Mouse (Mus musculus) megakaryocyte progenitor cell, adult 5-6 weeks (primary cell): ENCODE results near the gene Cadm1. TPM values are rescaled to one million over a fixed set of nuclear protein-coding genes. Genes with fewer than 3 reads are reported as not detected.

Source experiments
- ATAC-seq: replicated peaks from 2 replicates; pipeline ENCODE4 v1.8.0; 2016; ENCODE audit warnings: mild to moderate bottlenecking, moderate TSS enrichment, inconsistent platforms; ENCODE audit not compliant: poor library complexity
- total RNA-seq, 2 experiments: library from RNA; stranded (forward) in 1 of 2; stranded (reverse) in 1 of 2; fragments of 157-497, 149-512 nt in 1 of 2; fragments of 200-1000 nt in 1 of 2; gene quantifications; 2 replicates each; pipeline versions ENCODE4 v1.2.3 to v1.2.4; 2015 to 2017

The Cadm1 gene
- total RNA-seq, 2 experiments from 2014 or later = 0.15 to 1.5 TPM

DNA sequence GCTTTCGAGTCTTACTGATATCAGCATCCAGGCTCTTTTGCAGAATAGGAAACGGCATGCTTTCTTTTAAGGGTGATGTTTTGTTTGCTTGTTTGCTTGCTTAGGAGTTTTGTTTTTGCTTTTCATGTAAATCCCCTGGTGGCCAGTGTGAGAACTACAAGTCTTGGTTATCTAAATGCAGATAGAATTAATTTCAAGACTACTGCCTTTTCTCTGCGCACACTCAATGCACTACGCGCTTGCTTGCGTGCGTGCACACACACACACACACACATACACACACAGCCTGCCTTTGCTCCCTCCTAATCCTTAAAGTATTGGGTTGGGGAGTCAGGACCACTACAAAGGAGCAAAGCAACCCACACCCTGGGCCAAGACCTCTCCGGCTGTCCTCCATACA, 326.3 kb downstream of the Cadm1 start:
- no peak for ATAC-seq

DNA sequence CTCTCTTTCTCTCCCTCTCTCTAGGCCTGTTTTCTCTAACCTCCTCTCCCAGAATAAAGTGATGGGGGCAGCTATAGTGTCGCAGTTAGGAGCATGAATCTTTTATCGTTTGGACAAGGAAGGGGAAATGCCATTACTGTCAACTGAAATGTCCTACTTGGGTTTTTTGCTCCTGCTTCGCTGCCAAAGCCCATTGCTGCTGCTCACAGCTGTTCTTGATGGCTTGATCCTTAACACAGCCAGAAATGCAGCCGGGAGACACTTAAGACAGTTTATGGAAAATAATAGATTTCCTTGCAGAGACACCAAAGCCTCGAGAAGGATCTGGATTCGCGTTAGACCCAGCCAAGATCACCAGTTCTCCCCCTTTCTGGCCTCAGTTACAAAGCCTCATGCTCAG, 327.3 kb downstream of the Cadm1 start:
- no peak for ATAC-seq

DNA sequence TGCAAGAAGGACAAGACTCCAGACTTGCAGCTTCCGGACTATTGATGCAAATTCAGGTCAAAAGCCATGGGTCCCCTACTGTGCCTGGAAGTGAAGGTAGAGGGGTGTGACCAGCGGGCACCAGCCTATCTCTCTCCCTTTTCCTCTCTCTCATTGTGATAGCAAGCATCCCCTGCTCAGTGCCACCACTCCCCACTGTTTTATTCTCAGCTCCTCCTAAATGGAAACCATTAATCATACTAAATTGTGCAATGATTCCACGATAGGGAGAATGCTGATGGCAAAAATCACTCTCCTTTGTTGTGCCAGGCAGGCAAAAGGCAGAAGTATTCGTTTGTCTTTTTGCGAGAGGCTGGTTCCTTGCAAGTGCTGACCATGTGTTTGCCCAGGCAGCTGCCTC, 328.2 kb downstream of the Cadm1 start:
- ATAC-seq = no peak

DNA sequence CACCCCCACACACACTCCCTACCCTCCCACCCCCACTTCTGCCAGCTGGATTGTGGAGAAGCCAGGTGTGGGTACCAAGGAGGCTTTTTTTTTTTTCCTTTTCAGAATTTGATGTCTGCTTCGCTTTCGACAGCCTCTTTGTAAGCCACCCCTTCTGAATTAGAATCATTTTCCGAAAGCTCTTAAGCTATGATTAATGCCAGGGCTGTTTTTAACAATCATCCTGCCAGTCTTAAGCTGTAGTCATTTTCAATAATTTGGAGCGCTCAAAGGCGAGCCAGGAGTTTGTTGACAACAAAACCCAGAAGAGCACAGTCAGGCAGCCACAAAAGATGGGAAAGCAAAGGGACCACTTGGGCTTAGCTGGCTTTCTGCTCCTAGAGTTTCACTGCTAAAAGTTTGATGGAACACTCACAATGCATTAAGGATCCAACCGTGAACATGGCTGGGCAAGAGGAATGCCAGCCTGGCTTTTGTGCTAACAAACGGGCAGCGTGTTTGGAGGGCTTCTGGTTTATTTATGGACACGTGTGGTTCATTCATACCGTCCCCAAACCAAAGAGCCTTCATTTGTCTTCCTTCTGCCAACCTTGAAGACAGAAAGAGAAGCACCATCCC, 328.9 kb downstream of the Cadm1 start:
- no peak for ATAC-seq

DNA sequence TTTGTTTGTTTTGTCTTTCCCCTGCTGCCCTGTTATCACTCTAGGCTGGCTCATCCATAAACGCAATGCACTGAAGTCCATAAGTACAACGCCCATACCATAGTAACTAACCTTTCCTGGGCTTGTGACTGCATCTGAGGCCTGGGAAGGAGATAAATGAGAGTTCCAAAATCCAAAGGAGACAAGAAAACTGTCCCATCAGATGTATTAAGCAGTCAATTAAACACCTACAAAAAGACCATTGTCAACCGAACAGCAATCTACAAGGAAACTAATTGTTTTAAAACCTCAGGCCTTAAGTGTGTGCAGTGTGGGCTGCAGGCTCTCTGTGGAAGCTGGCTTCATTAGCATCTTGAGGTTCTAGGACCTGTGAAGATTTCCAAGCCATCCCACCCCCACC, 331.0 kb downstream of the Cadm1 start:
- ATAC-seq = no peak

DNA sequence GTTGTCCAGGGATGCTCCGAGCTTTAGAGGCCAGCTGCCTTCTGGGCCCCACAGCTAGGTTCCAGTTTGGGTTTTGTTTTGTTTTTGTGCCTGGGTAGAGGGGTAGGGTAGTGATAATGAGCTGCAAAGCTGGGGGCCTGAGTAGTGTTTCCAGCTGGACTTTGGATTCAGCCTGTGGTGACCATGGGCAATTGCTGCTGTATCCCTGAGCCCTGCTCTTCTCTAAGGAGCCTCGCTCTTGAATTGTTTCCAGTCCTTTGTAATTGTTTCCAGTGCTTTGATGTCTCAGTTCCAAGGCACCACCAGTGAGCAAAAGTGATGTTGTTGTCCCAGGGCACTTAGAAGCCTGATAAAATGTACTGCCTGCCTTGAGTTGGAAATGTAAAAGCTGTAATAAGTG, 331.8 kb downstream of the Cadm1 start:
- ATAC-seq = no peak

DNA sequence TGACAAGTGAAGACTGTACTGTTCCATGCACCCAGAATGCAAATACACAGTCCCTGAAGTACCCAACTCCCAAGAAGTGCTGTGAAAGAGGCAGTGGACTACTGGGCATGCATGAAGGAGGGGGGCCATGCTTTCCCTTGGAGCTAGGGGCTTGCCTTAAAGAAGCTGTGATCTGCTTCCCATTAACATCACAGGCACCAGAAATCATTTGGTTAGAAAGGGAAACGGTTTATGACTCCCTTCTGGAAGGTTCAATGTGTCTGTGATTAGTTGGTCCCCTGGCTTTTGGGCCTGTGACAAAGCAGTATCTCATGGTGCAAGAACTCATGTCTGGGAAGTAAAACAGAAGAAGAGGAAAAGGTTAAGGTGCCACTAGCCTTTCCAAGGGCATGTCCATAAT, 336.0 kb downstream of the Cadm1 start:
- ATAC-seq = no peak

DNA sequence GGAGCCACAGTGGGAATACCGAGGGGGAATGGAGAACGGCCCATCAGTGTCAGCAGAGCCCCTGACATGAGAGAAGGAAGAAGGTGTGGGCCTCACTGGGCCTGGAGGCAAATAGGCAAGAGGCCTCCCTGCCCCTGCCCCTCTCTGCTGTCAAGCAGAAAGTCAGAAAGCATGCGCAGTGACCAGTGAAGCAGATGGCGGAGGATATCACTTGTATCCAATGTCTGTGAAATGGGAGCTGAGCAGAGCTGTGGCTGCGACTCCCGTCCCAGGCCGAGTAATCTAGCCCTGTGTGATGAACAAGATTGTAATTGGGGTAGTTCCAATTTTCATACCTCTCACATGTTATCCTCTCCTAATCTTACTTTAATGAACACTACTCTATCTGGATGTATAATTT, 337.5 kb downstream of the Cadm1 start:
- no peak for ATAC-seq

DNA sequence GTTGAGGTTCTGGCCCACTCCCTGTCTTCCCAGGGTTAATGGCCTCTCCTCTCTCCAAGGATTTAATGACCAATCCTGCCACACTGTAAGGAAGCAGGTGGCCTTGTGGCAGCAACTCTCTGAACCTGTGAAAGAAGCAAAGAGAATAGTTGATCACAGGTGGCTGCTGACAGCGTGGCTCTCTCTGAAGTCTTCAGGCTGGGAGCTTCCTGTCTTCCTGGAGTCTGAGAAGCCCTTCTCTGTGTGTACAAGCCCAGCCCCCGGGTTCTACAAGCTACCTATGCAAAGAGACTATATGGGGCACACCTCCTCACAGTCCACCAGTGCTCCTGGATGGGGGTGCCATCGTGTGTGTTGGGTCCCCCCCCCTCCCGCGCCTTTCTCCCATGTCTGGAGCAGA, 339.7 kb downstream of the Cadm1 start:
- ATAC-seq = no peak

DNA sequence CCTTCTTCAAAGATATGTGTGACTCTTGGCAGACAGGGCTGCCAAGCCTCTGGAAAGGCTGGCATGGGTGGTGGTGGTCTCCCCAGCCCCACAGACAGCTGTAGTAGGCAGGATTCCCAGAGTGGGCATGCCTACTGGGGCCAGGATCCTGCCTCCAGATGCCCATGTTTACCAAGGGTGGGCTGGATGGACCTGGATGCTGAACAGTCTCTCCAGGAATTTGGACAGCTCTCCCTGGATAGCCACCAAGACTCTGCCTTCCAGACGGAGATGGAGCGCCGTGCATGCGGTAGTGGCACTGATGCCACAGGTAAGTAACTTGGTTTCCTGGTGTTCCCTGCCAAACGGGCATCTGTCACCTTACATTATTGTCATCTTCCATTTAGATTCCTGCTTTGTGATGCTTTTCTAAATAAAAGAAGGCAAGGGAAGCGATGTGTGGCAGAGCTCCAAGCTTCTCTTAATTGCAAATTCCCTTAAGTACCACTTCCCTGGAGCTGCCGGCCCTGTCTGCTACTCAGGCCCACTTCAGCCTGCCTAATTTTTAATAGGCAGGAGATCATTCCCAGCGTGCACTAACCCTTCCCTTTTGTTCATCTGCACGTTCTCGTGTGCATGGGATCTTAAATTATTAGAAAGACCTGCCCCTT, 346.7 kb downstream of the Cadm1 start:
- ATAC-seq = no peak

DNA sequence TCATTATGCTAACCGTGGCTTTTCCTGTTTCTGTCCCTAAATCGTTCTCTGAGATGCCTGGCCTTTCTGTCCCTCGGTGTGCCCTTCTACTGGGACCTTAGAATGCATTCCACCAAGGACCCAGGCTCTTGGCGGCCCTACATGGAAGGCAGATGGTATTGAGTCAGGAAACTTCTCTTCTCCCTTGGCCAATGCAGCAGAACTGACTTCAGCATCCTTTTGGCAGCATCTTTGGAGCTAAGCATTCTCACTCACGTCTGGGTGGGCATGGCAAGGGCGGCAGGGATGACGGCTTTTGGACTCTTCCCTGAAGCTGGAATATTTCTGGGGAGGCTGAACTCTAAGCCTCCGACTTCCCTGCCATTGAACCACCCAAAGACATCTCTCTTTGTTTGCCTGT, 350.2 kb downstream of the Cadm1 start:
- ATAC-seq = no peak

DNA sequence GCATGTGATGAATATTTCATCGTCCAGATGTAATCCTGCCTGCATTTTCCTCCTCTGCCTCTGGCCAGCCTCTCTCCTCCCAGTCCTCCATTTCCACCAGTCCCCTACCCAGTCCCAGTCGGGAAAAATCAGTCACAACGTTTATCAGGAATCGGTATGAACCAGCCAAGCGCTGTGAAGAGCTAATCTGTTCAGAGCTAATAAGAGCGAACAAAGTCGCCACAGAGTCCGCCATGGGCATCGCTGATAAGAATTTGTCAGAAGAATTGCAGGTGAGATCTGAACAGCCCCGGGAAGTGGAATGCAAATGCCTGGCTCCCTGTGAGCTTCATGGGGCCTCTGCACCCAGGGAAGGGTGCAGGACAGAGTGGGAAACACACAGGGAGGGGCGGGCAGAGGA, 352.4 kb downstream of the Cadm1 start:
- no peak for ATAC-seq

DNA sequence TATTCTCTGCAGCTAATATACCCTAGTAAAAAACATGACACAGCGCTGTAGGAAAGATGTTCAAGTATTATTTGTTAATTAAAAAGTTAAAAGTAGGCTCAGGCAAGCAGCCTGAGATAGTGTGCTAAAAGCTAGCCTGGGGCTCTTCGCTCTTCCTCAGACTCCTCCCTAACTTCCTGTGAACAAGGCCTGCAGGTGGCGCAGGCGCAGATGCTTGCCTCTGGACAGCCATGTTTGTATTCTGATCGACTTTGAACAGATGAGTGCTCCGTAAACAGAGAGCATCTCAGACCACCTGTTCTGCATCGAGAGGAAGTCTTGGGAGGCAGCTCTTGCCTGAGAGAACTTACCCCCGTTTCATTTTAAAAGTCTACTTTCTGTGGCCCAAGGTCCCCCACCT, 361.7 kb downstream of the Cadm1 start:
- no peak for ATAC-seq

DNA sequence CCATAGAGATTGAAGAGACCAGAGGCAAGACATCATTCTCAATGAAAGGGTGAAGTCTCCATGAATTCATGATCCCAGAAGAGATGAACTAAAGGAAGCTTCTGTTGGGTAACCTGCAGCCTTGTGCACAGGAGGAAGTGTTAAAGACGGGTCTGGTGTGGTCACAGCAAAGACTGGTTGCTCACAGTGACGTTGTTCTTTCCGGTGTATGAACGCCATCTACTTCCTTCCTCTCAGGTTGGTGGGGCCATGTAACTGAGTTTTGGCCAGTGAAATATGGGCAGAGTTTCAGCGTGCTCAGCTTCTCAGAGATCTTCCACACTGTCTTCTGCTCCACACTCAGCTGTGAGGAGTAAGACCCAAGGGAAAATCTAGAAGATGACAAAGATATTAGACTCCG, 363.0 kb downstream of the Cadm1 start:
- ATAC-seq = peak; percentile 95

DNA sequence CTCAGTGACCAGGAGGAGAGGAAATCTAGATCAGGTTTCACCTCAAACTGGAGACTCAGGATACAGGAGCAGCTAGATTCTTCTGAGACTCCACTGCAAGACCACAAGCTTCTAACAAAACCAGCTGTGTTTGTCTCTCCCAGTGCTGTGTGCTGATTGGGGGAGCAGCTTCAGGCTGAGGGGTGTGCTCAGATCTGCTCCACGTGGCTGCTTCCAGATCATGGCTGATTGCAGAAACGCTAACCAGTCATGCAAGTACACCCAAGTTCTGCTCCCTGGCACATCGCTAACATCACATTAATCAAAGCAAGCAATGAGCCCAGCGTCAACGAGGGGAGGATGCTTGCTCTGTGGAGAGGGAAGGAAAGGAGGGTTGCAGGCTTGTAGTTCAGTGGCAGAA, 364.1 kb downstream of the Cadm1 start:
- no peak for ATAC-seq

DNA sequence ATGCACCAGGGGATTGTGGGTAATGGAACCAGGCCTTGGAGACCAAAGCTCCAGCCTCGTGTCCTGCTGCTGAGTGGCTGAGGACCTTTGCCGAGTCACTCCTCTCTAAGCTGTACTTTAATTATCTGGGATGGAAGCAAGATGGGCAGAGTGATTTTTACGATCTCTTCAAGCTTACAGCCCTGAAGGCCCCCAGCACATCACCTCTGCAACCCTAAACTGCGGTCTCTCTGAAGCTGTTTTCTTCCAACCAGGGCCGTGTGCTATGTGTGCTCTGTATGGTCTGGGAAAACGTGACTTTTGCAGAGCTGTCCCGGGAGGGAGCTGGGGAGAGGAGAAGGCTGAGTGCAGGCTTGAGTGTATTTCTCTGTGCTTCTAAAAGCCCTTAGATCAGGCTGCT, 364.7 kb downstream of the Cadm1 start:
- no peak for ATAC-seq

DNA sequence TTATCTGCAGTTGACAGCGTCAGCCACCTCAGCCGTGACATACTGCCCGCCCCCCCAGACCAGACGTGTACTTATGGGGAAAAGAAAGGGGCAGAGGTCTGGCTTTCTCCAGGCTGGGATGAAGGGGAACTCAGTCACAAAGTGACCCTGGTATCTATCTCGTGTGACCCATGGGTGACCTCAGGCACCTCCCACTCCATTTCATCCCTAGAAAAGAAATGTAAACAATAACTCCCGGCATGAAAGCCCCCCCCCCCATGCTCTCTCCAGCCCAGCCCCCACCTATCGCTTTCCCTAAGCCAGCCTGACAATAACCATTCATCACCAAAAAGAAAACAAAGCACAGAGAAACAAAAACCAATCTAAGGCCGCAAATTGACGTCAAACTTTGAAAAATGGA, 365.1 kb downstream of the Cadm1 start:
- no peak for ATAC-seq

DNA sequence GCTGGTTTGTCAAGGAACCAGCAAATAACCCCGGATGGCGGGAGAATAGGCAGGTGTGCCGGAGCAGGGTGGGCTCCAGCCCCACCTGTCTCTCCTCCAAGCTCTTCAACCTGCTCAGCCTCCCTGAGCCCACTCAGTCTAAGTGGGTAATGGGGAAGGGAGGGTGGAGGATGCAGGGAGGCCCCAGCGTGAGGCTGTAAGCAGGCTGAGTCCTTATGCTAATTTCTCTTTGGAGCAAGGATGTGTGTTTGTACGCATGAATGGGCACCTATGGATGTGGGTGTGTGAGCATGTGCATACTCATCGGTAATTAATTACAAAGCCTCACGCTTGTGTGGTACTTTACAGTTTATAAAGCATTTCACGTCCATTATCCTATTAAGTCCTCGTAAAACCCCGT, 370.8 kb downstream of the Cadm1 start:
- ATAC-seq = no peak

DNA sequence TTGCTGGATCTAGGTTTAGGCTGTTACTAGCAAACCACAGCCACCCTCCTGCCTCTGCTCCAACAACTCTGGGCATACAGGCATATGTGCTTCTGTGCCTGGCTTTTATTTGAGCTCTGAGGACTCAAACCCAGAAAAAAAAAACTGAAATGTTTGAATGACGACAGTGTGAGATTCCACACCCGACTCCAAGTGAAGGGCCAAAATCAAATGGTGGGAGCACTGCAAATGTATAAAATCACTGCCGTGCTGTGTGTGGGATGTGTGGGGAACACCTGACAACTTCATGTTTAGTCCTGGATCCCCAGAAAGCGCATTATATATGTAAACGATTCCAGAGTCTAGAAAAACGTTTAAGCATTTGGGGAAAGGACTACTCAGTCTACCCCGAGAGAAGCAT, 373.7 kb downstream of the Cadm1 start:
- no peak for ATAC-seq

DNA sequence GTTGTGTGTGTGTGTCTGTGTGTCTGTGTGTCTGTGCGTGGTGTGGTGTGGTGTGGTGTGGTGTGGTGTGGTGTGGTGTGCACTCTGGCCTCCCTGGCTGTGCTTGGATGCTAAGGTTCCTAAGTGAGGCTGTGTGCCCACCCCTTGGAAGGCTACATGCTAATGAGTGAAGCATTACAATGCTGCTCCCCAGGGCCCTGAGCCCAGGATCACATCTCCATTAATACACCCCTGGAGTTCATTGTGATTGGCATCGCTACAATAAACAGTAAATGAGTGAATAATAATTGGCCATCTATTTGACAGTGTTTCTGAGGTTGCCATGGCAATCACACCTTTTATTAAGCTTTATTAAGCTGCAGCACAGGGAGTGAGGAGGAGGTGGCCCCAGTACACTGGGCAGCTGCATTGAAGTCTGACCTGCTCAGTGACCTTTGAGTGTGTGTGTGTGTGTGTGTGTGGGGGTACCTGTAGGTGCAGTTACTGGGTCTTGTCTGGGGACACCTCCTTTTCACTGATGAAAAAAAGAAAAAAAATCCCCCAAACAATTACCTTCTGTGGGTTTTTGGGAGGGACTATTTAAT, 374.5 kb downstream of the Cadm1 start:
- ATAC-seq = no peak

DNA sequence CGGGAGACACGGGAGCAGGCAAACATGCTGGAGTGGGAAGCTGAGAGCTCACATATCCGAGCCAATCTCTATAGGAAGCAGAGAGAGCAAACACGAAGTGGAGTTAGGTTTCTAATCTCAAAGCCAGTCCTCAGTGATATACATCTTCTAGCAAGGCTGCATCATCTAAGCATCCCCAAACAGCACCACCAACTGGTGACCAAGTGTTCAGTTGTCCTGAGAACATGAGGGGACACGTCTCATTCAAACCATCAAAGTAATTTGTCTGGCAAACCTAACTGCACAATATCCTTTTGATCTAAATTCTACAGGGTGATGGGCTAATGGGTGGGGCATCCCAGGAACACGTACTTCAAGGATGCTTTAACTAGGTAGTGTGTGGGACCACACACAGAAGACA, 376.5 kb downstream of the Cadm1 start:
- ATAC-seq = no peak
